Mouse (Mus musculus): ENCODE measurements around the gene Fam107b. TPM values are rescaled to one million over a fixed set of nuclear protein-coding genes. Genes with fewer than 3 reads are reported as not detected.

Gene Fam107b
- total RNA-seq, 2 experiments from 2014 or later: 18.6 to 18.8 TPM

Other genes starting within 250 kb of the Fam107b start
- 10 to 100 TPM in 1 of 2 experiments, 1 to 10 TPM in 1; 9.3 to 10.8 TPM for gene Rpp38, start 237.8 kb upstream of the Fam107b start, total RNA-seq (2021)
- 1 to 10 TPM; 1.5 to 2.3 TPM for gene Acbd7, start 234.3 kb upstream of the Fam107b start, total RNA-seq (2021)
- gene Olah, start 173.3 kb upstream of the Fam107b start, total RNA-seq (2021): not detected
- 1 to 10 TPM; 3.4 to 4.7 TPM for gene Meig1, start 147.8 kb upstream of the Fam107b start, total RNA-seq (2021)
- 10 to 100 TPM; 10.0 to 16.0 TPM for gene Dclre1c, start 146.4 kb upstream of the Fam107b start, total RNA-seq (2021)
- 1 to 10 TPM; 3.7 to 4.0 TPM for gene Suv39h2, start 95.5 kb upstream of the Fam107b start, total RNA-seq (2021)
- 1 to 10 TPM; 3.9 to 5.9 TPM for gene Gm45902, start 57.7 kb upstream of the Fam107b start, total RNA-seq (2021)
- gene Hspa14, start 57.7 kb upstream of the Fam107b start, total RNA-seq (2021): 10 to 100 TPM; 45.3 to 52.1 TPM
- under 1 TPM; 0.35 to 0.71 TPM for gene Cdnf, start 57.5 kb upstream of the Fam107b start, total RNA-seq (2021)

All from layer of hippocampus, postnatal 25 days (tissue).